27 mouse cellular contexts compared by ENCODE assay signal in the genomic region with DNA sequence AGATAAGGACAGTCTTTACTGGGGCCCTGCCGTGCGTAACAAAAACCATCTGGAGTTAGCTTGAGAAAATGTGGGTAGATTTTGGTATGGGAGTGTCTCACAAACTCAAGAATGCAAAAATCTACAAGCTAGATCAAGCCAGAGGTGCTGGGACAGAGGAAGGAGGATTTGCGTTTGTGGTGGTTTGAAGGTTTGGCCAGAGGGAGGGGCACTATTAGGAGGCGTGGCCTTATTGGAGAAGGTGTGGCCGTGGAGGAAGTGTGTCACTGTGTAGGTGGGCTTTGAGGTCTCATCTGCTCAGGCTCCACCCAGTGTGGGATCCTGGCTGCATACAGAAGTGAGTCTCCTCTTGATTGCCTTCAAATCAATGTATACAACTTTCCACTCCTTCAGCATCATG.
"Had no signal": no experiment of that assay in that cellular context is flagged by ENCODE, and none has a peak within 500 bp of the region (broad histone marks: within the 10 kb centered on the region; RNA-seq: fewer than 3 reads in every experiment).

No protein-coding gene starts in this region.

- H3K4me3 ChIP-seq: heart, adult 2 months; heart, embryonic 13.5 days; heart, embryonic 15.5 days; hindbrain, embryonic 10.5 days; hindbrain, embryonic 12.5 days; kidney, embryonic 15.5 days; limb, embryonic 10.5 days; limb, embryonic 12.5 days; liver, embryonic 13.5 days; liver, embryonic 15.5 days had no signal

- H3K36me3 ChIP-seq: heart, embryonic 13.5 days; heart, embryonic 15.5 days; hindbrain, embryonic 10.5 days; hindbrain, embryonic 12.5 days; kidney, embryonic 15.5 days; limb, embryonic 10.5 days; limb, embryonic 12.5 days; liver, embryonic 13.5 days; liver, embryonic 15.5 days had no signal

- H3K27me3 ChIP-seq: heart, embryonic 13.5 days; heart, embryonic 15.5 days; hindbrain, embryonic 12.5 days; kidney, embryonic 15.5 days; limb, embryonic 12.5 days; liver, embryonic 13.5 days; liver, embryonic 15.5 days had no signal

- ATAC-seq: hindbrain, embryonic 16.5 days; intestine, embryonic 16.5 days had no signal

- H3K9me3 ChIP-seq: heart, embryonic 13.5 days; heart, embryonic 15.5 days; kidney, embryonic 15.5 days; limb, embryonic 10.5 days; liver, embryonic 15.5 days had no signal

- H3K4me2 ChIP-seq: heart, embryonic 11.5 days; heart, embryonic 13.5 days; heart, embryonic 15.5 days; hindbrain, embryonic 12.5 days; hindbrain, embryonic 14.5 days; kidney, embryonic 15.5 days; limb, embryonic 12.5 days; liver, embryonic 11.5 days; liver, embryonic 13.5 days; liver, embryonic 15.5 days had no signal

- H3K4me1 ChIP-seq: heart, embryonic 13.5 days; heart, embryonic 15.5 days; hindbrain, embryonic 10.5 days; limb, embryonic 12.5 days; liver, embryonic 13.5 days; liver, embryonic 15.5 days had no signal

- DNase-seq: gastrocnemius, postnatal 14 days; gastrocnemius, postnatal 36 days; heart, adult 2 months; heart, postnatal 4 days; kidney, adult 11 months; kidney, adult 2 months; kidney, adult 9 months; kidney, postnatal 14 days; kidney, postnatal 36 days; layer of hippocampus, adult 9-11 months; layer of hippocampus, postnatal 36 days; liver; liver, embryonic 13.5 days had no signal

- H3K9ac ChIP-seq: heart, embryonic 13.5 days; heart, embryonic 15.5 days; hindbrain, embryonic 12.5 days; hindbrain, embryonic 14.5 days; kidney, embryonic 15.5 days; limb, embryonic 12.5 days; liver, embryonic 13.5 days; liver, embryonic 15.5 days had no signal

- H3K27ac ChIP-seq: heart, adult 2 months; heart, embryonic 13.5 days; heart, embryonic 15.5 days; hindbrain, embryonic 10.5 days; hindbrain, embryonic 12.5 days; hindbrain, embryonic 14.5 days; kidney, embryonic 15.5 days; kidney, postnatal 0 days; limb, embryonic 10.5 days; limb, embryonic 12.5 days; liver, embryonic 13.5 days; liver, embryonic 15.5 days had no signal
